Mouse (Mus musculus) liver, embryonic 15.5 days (tissue): ENCODE results near the gene Exosc10. TPM values are rescaled to one million over a fixed set of nuclear protein-coding genes. Genes with fewer than 3 reads are reported as not detected.
A peak's percentile ranks its signal among the peaks of the same experiment; 100 is the strongest.

Experiments
- ATAC-seq: fragments of 200-750 bp; cut with Nextera tagmentation; 2 replicates; pipeline ENCODE4 v1.8.0; 2017; ENCODE audit warnings: moderate number of reproducible peaks, mild to moderate bottlenecking, moderate library complexity; ENCODE audit not compliant: insufficient read depth
- H3K27ac ChIP-seq: fragments of 300-500 bp; sonication (generic); replicated peaks from 2 replicates; pipeline ENCODE4 v1.5.1; 2015; ENCODE audit warnings: mild to moderate bottlenecking, inconsistent platforms
- H3K27me3 ChIP-seq: fragments of 300-500 bp; sonication (generic); 2 replicates; pipeline ENCODE4 v1.6.1; 2015; ENCODE audit warnings: mild to moderate bottlenecking, inconsistent platforms
- H3K36me3 ChIP-seq: fragments of 300-500 bp; sonication (generic); replicated peaks from 2 replicates; pipeline ENCODE4 v1.6.1; 2015; ENCODE audit warnings: moderate library complexity, mild to moderate bottlenecking, inconsistent platforms
- H3K4me1 ChIP-seq: fragments of 300-500 bp; sonication (generic); replicated peaks from 2 replicates; pipeline ENCODE4 v1.6.1; 2015; ENCODE audit warnings: inconsistent platforms
- H3K4me2 ChIP-seq: fragments of 300-500 bp; sonication (generic); 2 replicates; pipeline ENCODE4 v1.6.1; 2015; ENCODE audit warnings: moderate library complexity, mild to moderate bottlenecking, inconsistent platforms
- H3K4me3 ChIP-seq: fragments of 300-500 bp; sonication (generic); replicated peaks from 2 replicates; pipeline ENCODE4 v1.5.1; 2015; ENCODE audit warnings: mild to moderate bottlenecking, inconsistent platforms
- H3K9ac ChIP-seq: fragments of 300-500 bp; sonication (generic); 2 replicates; pipeline ENCODE4 v1.6.1; 2015; ENCODE audit warnings: moderate library complexity, mild to moderate bottlenecking, inconsistent platforms
- H3K9me3 ChIP-seq: fragments of 300-500 bp; sonication (generic); replicated peaks from 2 replicates; pipeline ENCODE4 v1.6.1; 2016; ENCODE audit warnings: inconsistent platforms
- WGBS: fragments of 180-500 bp; shearing (Covaris S2); methylation state at CpG from one replicate; pipeline ENCODE4 v1.1.7; 2015; ENCODE audit warnings: mixed read lengths; ENCODE audit not compliant: insufficient replicate concordance; 5-methylcytosine and 5-hydroxymethylcytosine counted together
- polyA plus RNA-seq: library from polyadenylated mRNA; unstranded; fragments of >200 nt; fragmentation: Nextera tagmentation; extraction: Ambion mirVana; gene quantifications from 2 replicates; pipeline ENCODE4 v1.2.1, GENCODE M21; 2015

Exosc10 gene
- polyA plus RNA-seq, 1 experiment from 2014 or later = 31.9 TPM

GRCm38 (mm10) chr4:148573222-148573621, 15.0 kb downstream of the Exosc10 start:
- Histone ChIP-seq H3K9ac (no peak overlapping the region), H3K4me3 (no peak overlapping the region), H3K4me1 (no peaks in the 10 kb centered on the region), H3K27me3 (no peaks in the 10 kb centered on the region), H3K27ac (no peak overlapping the region), H3K4me2 (no peak overlapping the region), H3K9me3 (no peaks in the 10 kb centered on the region), H3K36me3 (peaks cover 98% of the 10 kb centered on the region)
- WGBS = 69% methylated on average over 7 of the region's 7 CpGs
- no peak for ATAC-seq

- no peak for ATAC-seq
- Histone ChIP-seq H3K4me1 (peaks cover 8% of the 10 kb centered on the region; the same call in 1 of the 2 replicates), H3K4me2 (no peak overlapping the region), H3K4me3 (no peak overlapping the region), H3K9me3 (no peaks in the 10 kb centered on the region), H3K9ac (no peak overlapping the region), H3K36me3 (peaks cover 66% of the 10 kb centered on the region), H3K27me3 (no peaks in the 10 kb centered on the region), H3K27ac (no peak overlapping the region)
- WGBS = 85% methylated on average over 9 of the region's 9 CpGs
Observed at GRCm38 (mm10) chr4:148580765-148581164, 22.5 kb downstream of the Exosc10 start.

GRCm38 (mm10) chr4:148581422-148581821, 23.2 kb downstream of the Exosc10 start:
- Histone ChIP-seq H3K27ac (no peak overlapping the region), H3K9ac (no peak overlapping the region), H3K4me1 (peaks cover 8% of the 10 kb centered on the region; the same call in 1 of the 2 replicates), H3K9me3 (no peaks in the 10 kb centered on the region), H3K36me3 (peaks cover 59% of the 10 kb centered on the region), H3K27me3 (no peaks in the 10 kb centered on the region), H3K4me3 (no peak overlapping the region), H3K4me2 (no peak overlapping the region)
- 74% methylated on average over 5 of the region's 5 CpGs for WGBS
- ATAC-seq = no peak

GRCm38 (mm10) chr4:148583257-148583656, 25.0 kb downstream of the Exosc10 start:
- no peak for ATAC-seq
- Histone ChIP-seq H3K27me3 (no peaks in the 10 kb centered on the region), H3K36me3 (peaks cover 41% of the 10 kb centered on the region), H3K4me1 (peaks cover 15% of the 10 kb centered on the region; the same call in 1 of the 2 replicates), H3K27ac (no peak overlapping the region), H3K4me3 (no peak overlapping the region), H3K9me3 (no peaks in the 10 kb centered on the region), H3K4me2 (no peak overlapping the region), H3K9ac (no peak overlapping the region)
- 16% methylated on average over 4 of the region's 4 CpGs for WGBS

- H3K4me1 ChIP-seq = peaks cover 30% of the 10 kb centered on the region
Observed at GRCm38 (mm10) chr4:148586648-148587047, 28.4 kb downstream of the Exosc10 start.

GRCm38 (mm10) chr4:148588793-148589192, 30.6 kb downstream of the Exosc10 start:
- ATAC-seq = no peak
- peaks cover 41% of the 10 kb centered on the region for H3K4me1 ChIP-seq
- no peak overlapping the region for H3K4me2 ChIP-seq
- H3K9ac ChIP-seq = no peak overlapping the region
- H3K36me3 ChIP-seq = peaks cover 6% of the 10 kb centered on the region
- no peaks in the 10 kb centered on the region for H3K27me3 ChIP-seq
- 59% methylated on average over 9 of the region's 9 CpGs for WGBS
- no peak overlapping the region for H3K4me3 ChIP-seq
- H3K9me3 ChIP-seq = no peaks in the 10 kb centered on the region
- H3K27ac ChIP-seq = no peak overlapping the region

More at GRCm38 (mm10) chr4:148586648-148587047, 28.4 kb downstream of the Exosc10 start:
- no peak overlapping the region for H3K9ac ChIP-seq
- WGBS = 12% methylated on average over 9 of the region's 9 CpGs
- no peak for ATAC-seq
- no peak overlapping the region for H3K4me2 ChIP-seq
- H3K9me3 ChIP-seq = no peaks in the 10 kb centered on the region
- no peaks in the 10 kb centered on the region for H3K27me3 ChIP-seq
- no peak overlapping the region for H3K4me3 ChIP-seq
- peaks cover 7% of the 10 kb centered on the region for H3K36me3 ChIP-seq
- no peak overlapping the region for H3K27ac ChIP-seq

- ATAC-seq = no peak
- Histone ChIP-seq H3K36me3 (peaks cover 14% of the 10 kb centered on the region), H3K27ac (no peak overlapping the region), H3K9me3 (no peaks in the 10 kb centered on the region), H3K4me2 (no peak overlapping the region), H3K27me3 (no peaks in the 10 kb centered on the region), H3K4me3 (no peak overlapping the region), H3K4me1 (peaks cover 41% of the 10 kb centered on the region), H3K9ac (no peak overlapping the region)
- 66% methylated on average over 7 of the region's 8 CpGs for WGBS
Observed at GRCm38 (mm10) chr4:148589565-148589964, 31.3 kb downstream of the Exosc10 start.

GRCm38 (mm10) chr4:148590421-148591170, 32.4 kb downstream of the Exosc10 start:
- H3K4me2 ChIP-seq = peak overlapping the region; percentile 97
- peak overlapping the region; percentile 46 for H3K9ac ChIP-seq
- H3K4me3 ChIP-seq = peak overlapping the region; percentile 87
- H3K4me1 ChIP-seq = peaks cover 41% of the 10 kb centered on the region
- no peak for ATAC-seq
- H3K27me3 ChIP-seq = no peaks in the 10 kb centered on the region
- no peaks in the 10 kb centered on the region for H3K9me3 ChIP-seq
- peak overlapping the region; percentile 62 for H3K27ac ChIP-seq
- WGBS = 3% methylated on average over 18 of the region's 18 CpGs
- peaks cover 24% of the 10 kb centered on the region for H3K36me3 ChIP-seq

- Histone ChIP-seq H3K4me2 (peak within 1 kb of the TSS; percentile 97), H3K27ac (peak within 1 kb of the TSS; percentile 71), H3K9ac (peak within 1 kb of the TSS; percentile 72), H3K4me1 (peaks cover 41% of the 10 kb centered on the region), H3K36me3 (peaks cover 30% of the 10 kb centered on the region), H3K4me3 (peak within 1 kb of the TSS; percentile 87), H3K9me3 (no peaks in the 10 kb centered on the region), H3K27me3 (no peaks in the 10 kb centered on the region)
- WGBS = under 1% methylated on average over 50 of the region's 50 CpGs
- ATAC-seq = peak; percentile 99
Observed at GRCm38 (mm10) chr4:148591171-148591630, 33.0 kb downstream of the Exosc10 start, which contains the start of gene Srm. Gene Srm, plus strand, starts transcription at chr4:148591503.

- Histone ChIP-seq H3K4me1 (peaks cover 41% of the 10 kb centered on the region), H3K4me2 (peak overlapping the region; percentile 97), H3K9ac (peak overlapping the region; percentile 72), H3K36me3 (peaks cover 37% of the 10 kb centered on the region), H3K9me3 (no peaks in the 10 kb centered on the region), H3K4me3 (peak overlapping the region; percentile 87), H3K27me3 (no peaks in the 10 kb centered on the region), H3K27ac (peak overlapping the region; percentile 71)
- under 1% methylated on average over 53 of the region's 53 CpGs for WGBS
- ATAC-seq = peak; percentile 43
Observed at GRCm38 (mm10) chr4:148591637-148592380, 33.6 kb downstream of the Exosc10 start.

- Histone ChIP-seq H3K4me3 (no peak overlapping the region), H3K4me2 (no peak overlapping the region), H3K4me1 (peaks cover 35% of the 10 kb centered on the region), H3K36me3 (peaks cover 56% of the 10 kb centered on the region), H3K27ac (no peak overlapping the region), H3K9me3 (no peaks in the 10 kb centered on the region), H3K27me3 (no peaks in the 10 kb centered on the region), H3K9ac (no peak overlapping the region)
- ATAC-seq = no peak
- WGBS = 89% methylated on average over 11 of the region's 11 CpGs
Observed at GRCm38 (mm10) chr4:148593996-148594395, 35.8 kb downstream of the Exosc10 start.
